Mouse (Mus musculus): ENCODE data around the gene Dctd. TPM values are rescaled to one million over a fixed set of nuclear protein-coding genes. Genes with fewer than 3 reads are reported as not detected.
"Not testable (repeated sequence)": the region's sequence is repeated elsewhere in the genome, so short reads cannot be mapped to it uniquely, and the experiment has no call there.

The Dctd gene
- total RNA-seq, 2 experiments from 2014 or later = 11.6 to 12.6 TPM

GRCm38 (mm10) chr8:48146449-48146848, 47.6 kb downstream of the Dctd start:
- no peak for DNase-seq

GRCm38 (mm10) chr8:48152062-48152738, 53.3 kb downstream of the Dctd start:
- DNase-seq = peak; percentile 63

- peak; percentile 84 for DNase-seq
Observed at GRCm38 (mm10) chr8:48153360-48154121, 54.6 kb downstream of the Dctd start.

- no peak for DNase-seq
Observed at GRCm38 (mm10) chr8:48157718-48158117, 58.8 kb downstream of the Dctd start.

GRCm38 (mm10) chr8:48158560-48159217, 59.8 kb downstream of the Dctd start:
- no peak for DNase-seq

- DNase-seq = no peak
Observed at GRCm38 (mm10) chr8:48177406-48177805, 78.5 kb downstream of the Dctd start.

GRCm38 (mm10) chr8:48177876-48178275, 79.0 kb downstream of the Dctd start:
- no peak for DNase-seq

GRCm38 (mm10) chr8:48178993-48179392, 80.1 kb downstream of the Dctd start:
- no peak for DNase-seq

GRCm38 (mm10) chr8:48180146-48180545, 81.3 kb downstream of the Dctd start:
- not testable (repeated sequence) for DNase-seq

- DNase-seq = no peak
Observed at GRCm38 (mm10) chr8:48181000-48181399, 82.1 kb downstream of the Dctd start.

- DNase-seq = no peak
Observed at GRCm38 (mm10) chr8:48183758-48184157, 84.9 kb downstream of the Dctd start.

- DNase-seq = no peak
Observed at GRCm38 (mm10) chr8:48188586-48188985, 89.7 kb downstream of the Dctd start.

- no peak for DNase-seq
Observed at GRCm38 (mm10) chr8:48195971-48196370, 97.1 kb downstream of the Dctd start.

GRCm38 (mm10) chr8:48199171-48199570, 100.3 kb downstream of the Dctd start:
- DNase-seq = no peak

GRCm38 (mm10) chr8:48202632-48203031, 103.7 kb downstream of the Dctd start:
- DNase-seq = no peak

Other genes with a start within 250 kb of the Dctd start
- 10 to 100 TPM; 47.4 to 47.9 TPM for gene Wwc2, start 108.2 kb upstream of the Dctd start, total RNA-seq (2021)

Measured in heart, postnatal 4 days (tissue).